Mouse (Mus musculus) brain, adult 2 months (tissue): ENCODE measurements at regions not wholly inside any gene's neighbourhood (a gene's known extent, or its start where the extent isn't known, plus 50 kb on each side); places are given as distances from the start of the nearest gene placed in this dataset.
"Not testable (repeated sequence)": the region's sequence is repeated elsewhere in the genome, so short reads cannot be mapped to it uniquely, and the experiment has no call there.

Source experiments
- DNase-seq: peaks from one replicate; pipeline ENCODE4 v3.0.0; 2011; ENCODE audit warnings: low read depth, low spot score

DNA sequence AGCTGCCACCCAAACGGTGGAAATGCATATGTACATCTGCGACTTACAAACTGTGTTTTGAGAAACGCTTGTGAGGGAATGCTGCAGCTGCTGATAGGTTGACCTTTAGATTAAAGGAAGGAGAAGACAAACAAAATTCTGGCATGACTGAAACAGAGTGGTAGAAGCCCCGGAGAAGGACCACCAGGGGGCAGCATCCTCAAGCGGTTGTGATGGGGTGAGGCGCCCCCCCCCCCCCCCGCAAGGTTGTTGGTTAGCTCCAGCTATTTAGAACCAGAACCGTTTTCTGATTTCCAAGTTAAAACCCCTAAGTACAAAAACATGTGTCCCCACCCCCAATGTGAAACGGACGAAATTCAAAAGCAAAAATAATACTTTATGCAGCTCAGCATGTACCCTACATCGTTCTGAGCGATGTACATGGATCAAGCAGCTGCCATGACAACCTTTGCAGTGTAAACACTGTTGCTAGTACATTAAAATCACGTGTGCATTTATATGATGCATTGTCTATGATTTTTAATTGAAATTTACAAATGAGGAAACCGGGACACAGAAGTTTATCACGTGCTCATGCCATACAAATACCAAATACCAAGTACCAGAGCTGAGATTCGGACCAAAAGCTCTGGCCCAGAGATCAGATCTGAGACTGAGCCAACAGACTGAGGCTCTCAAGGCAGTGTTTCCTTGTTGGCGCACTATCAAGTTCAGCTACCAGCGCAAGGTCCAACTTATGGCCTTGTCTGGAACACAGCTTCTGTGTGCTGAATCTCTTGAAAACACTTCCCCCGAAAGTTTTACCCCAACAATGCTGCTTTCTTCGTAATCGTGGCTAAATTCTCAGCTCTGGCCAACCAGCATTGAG is 100.0 kb upstream of the Ifngr1 start:
- peak; percentile 41 for DNase-seq

DNA sequence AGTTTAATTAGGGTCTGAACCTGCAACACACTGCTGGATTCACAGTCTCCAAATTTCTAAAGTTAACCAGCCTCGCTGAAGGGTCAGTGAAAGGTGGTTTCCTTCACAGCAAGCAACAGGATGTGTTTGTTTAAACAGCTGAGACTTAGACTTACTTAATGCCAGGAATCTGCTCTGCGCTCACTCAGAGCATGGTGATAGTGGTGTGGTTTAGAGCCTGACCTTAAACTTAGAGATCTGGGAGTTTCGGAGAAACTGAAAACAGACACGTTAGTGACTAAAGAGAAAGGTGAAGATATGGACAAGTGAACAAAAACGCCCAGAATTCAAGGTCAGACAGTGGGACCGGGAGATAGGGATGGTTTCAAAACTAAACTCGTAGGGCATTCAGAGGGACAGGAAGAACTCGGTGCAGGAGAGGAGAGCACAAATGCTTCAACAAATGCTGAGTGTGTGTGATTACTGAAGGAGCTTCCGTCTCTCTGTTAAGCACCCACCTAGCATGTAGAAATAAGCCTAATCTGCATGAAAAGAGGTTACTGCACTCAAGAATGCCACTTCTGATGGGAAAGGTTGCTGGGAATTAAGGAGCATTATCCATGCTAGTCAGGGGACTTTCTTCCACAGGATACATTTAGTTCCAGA is 97.2 kb upstream of the Ifngr1 start:
- no peak for DNase-seq

DNA sequence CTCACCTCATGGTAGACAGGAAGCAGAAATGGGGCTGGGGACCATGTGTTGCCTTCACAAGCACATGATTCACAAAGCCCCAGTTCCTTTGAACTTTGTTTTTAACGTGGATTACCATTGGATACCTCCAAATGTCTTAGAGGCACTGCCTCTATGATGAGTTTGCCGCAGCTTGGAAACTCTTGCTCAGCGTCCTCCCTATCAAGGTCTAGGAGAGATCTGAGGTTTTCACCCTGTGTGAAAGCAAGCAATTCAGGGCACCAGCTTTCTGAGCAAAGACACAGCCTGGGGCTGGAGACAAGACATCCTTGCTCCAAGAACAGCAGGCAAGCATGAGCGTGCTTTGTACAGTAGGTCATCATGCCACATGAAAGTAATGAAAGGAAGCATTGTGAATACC is 93.6 kb upstream of the Ifngr1 start:
- DNase-seq = no peak

DNA sequence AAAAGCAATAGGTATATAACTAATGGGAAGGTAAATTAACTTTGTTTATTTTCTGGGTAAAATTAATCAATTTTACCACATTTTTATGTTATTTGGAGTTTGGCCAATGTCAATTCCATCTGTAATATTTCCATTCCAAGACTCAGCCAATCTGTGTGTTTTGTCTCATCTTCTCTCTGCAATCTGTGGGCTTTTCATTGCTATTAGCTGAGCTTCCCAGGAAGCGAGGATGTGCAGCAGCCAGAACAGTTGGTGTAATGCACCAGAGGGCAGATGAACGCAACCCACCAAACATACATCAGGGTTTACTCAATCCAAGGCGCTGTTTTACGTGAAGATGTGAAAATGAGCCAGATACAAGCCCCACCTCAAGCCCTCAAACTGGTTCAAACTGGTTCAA is 88.9 kb upstream of the Ifngr1 start:
- DNase-seq = peak; percentile 16

DNA sequence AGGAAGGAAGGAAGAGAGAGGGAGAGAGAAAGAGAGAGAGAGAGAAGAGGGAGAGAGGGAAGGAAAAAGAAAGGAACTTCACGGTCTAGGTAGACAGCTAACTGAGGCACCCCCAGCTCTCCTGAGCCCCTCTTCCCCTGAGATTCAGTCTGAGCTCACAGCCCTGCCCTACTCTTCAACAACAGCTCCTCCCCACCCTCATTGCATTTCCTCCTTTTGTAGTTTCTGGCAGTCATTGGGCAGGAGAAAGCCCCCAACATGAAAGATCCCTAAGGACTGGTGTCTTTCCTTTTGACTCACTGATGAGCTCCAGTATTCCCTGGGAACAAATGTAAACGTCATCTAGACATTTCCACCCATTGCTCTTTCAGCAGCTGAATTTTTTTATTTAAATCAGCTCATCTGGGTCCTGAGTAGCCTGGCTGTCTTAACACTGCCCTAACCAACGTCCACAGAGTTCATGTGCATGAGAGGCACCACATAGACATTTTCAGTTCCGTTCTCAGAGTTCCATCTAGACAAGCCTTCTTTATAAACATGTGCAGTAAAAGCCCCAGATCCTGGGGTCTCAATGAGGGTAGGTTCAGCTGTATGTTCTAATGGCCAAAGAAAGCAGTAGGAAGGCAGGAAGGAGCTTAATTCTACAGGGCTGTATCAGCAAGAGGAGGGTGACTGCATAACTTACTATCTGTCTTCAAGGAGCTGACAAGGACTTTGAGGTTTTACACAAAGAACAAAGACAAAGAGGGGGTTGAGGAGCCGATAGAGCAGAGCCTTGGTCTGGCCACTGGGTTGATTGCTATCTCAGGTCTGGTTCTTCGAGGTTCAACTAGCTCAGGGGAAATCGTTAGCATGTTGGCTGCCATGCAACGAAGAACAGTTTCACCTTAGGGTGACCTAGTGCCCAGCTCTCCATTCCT is 87.6 kb upstream of the Ifngr1 start:
- DNase-seq = no peak

DNA sequence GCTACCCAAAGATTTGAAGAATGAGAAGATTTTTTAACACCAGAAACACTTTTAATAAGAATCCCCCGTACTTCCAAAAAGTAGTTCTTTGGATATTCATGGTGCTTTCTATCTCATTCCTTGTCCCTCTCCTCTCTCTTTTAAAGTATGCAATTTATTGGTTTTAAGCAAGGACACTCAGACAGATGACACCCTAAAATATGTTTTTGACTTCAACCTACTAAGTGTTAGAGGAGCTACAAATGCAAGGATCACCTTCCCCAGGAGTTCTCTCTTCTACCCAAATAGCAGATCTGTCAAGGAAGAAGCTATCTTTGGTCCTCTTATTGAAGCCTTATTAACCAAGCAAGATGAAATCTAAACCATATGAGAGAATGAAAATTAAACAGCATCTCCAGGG is 86.6 kb upstream of the Ifngr1 start:
- DNase-seq = no peak

DNA sequence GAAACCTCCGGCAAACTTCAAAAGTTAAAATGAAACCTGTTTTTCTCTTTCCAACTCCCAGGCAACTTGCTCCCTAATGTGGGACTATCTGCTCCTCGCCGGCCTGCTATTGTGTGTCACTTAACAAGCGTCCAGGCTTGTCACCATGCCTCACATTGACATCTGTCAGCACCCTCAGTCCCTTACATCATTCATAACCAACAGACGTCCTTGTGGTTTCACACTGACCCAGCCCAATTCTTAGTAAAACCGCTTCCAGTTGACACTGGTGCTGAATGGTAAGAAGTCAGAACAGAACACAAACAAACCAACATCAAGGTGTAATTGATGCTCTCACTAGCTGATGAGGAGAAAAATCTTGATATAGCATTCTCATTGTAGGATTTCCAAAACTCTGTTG is 85.8 kb upstream of the Ifngr1 start:
- no peak for DNase-seq

DNA sequence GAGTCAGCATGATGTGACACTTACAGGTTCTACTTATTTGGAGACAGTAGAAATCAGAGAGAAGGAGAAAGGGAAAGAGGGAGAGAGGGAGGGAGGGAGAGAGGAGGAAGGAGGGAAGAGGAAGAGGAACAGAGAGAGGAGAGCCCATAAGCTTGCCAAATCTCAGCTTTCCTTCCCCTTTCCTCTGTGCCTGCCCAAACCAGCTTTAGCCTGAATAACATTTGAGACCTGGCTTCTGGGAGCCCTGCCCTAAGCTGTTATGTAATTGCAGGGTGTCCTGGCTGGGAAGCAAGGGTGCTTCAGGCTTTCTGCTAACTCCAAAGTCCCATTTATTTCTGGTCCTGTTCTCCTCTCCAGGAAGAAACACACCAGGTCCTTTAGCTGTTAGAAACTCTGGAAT is 85.3 kb upstream of the Ifngr1 start:
- peak; percentile 7 for DNase-seq

DNA sequence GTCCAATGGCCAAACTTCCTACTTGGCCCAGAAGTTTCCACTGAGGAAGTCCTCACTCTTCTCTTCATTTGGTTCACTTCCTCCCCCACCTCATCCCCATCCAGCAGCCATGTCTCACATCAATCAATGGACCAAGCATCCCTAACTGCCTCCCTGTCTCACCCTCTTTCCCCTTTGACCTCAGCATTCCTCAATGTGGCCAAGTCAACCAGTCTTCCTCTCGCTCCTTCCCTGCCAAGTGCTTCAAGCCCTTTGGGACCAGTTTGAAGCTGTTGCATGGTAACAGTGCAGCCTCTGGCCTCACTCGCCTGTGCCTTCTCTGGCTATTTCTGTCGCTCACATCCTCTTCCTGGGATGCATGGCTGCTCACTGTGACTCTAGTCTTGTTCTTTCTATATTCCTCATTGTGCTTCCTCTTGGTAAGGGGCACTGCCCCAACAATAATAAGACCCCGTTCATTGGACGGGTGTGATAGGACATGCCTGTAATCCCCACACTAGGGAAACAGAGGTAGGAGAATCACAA is 83.5 kb upstream of the Ifngr1 start:
- no peak for DNase-seq

- no peak for DNase-seq
Measured at GRCm38 (mm10) chr10:19510047-19510446, 81.7 kb upstream of the Ifngr1 start.

- DNase-seq = not testable (repeated sequence)
Measured at GRCm38 (mm10) chr10:19514366-19514765, 77.4 kb upstream of the Ifngr1 start.

DNA sequence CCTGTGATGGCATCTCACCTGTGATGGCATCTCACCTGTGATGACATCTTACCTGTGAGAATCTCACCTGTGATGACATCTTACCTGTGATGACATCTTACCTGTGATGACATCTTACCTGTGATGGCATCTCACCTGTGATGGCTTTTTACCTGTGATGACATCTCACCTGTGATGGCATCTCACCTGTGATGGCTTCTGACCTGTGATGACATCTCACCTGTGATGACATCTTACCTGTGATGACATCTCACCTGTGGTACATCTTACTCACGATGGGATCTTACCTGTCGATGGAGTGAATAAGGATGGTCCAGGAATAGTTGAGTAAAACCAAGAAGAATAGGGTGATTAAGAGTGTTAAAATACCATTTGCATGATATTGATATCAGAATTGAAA is 76.9 kb upstream of the Ifngr1 start:
- no peak for DNase-seq

DNA sequence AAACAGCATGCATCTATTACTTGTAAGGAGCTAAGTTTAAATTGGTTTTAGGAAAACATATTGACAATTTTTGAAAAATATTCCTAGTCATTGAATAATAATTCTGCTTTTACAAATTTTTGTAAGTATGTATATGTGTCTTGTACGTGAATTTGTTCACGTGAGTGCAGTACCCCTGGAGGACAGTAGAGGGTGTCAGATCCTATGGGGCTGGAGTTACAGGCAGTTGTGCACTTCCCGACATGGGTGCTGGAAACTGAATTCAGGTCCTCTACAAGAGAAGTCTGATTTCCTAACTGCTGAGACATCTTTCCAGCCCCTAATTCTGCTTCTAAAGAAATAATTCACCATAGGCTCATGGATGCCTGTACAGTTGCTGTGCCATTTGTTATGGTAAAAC is 75.7 kb upstream of the Ifngr1 start:
- no peak for DNase-seq

- DNase-seq = no peak
Measured at GRCm38 (mm10) chr10:19517093-19517492, 74.7 kb upstream of the Ifngr1 start.

DNA sequence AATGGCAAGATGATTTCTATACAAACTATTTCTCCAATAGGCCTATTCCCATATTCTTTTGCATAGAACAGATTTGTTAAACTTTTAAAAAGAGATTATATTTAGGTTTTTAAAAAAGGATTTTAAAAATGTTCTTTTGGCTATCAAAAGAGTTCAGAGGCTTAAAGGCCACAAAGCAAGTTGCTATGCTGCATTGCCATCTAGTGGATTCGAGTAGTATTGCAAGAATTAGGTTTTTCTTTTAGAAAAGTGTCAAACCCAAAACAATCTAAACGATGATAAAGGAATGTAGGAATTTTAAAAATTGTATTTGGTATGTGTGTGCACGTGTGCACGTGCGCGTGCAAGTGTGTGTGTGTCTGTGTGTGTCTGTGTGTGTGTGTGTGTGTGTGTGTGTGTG is 73.0 kb upstream of the Ifngr1 start:
- peak; percentile 47 for DNase-seq

DNA sequence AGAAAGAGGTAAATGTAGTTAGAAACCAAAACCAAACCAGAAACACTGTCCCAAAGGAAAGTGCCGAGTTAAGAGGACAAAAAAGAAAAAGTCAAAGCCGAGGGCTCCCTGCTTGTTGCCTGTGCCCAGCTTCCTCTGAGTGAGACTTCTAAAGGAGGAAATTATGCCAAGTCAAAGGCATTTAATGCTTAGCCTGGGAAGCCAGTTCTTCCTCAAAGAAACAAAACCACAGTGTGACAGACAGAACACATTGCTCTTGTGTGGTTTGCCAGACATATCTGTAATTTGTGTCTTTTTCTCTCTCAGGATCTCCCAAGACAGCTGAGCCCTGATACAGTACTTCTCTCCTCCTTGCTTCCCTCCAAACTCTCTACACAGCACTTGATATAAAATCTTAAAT is 69.6 kb upstream of the Ifngr1 start:
- DNase-seq = peak; percentile 12

DNA sequence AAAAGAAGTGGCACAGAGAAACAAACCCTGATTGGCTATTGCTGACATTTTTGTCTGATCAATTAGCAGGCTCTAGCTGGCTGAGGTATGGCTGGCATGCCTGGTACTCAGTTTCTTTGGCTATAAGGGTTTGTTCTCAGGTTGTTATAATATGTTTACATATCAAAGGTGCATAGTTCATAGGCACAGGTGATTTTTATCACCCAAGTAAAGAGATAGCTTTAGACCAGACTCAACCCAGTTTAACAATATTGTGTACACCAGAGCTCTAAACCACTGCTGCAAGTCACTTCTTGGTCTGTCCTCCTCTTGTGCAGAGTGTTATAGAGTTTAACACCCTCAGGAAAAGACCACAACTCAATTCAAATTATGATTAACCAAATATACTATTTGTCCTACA is 65.8 kb upstream of the Ifngr1 start:
- DNase-seq = no peak

DNA sequence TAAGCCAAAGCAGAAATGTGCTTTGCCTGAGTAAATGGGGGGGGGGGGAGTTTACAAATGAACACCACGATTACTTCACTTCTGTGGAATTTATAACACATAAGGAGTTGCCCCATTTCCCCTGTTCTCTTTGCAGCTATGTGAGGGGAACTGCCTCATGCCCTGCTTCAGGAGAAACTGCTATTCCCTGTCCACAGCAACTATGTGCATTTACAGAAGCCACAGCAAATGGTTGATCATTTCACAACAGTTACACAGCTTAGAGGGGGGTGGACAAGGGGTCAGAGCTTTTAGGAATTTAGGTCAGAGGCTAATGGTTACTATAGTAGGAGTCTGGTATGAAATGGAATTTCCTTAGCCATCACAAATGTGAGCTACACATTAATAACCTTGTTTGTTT is 65.4 kb upstream of the Ifngr1 start:
- DNase-seq = no peak

DNA sequence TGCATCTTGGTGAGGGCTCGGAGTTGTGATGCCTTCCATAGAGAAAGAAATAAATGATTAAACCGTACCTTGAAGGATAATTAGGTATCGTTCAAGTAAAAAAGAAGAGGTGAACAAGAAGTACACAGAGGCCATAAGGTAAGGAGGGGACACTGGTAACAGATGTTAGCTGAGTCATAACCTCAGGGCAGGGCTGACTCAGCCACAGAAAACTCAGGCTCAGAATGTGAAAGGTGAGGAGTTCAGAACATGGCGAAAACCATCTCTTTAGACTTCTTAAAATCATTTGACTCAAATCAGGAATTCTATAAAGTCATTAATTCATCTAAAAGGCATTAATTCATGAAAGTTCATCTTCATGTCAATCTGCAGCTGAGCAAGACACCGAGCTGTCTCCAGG is 62.1 kb upstream of the Ifngr1 start:
- no peak for DNase-seq

- DNase-seq = no peak
Measured at GRCm38 (mm10) chr10:19530056-19530455, 61.7 kb upstream of the Ifngr1 start.

- no peak for DNase-seq
Measured at GRCm38 (mm10) chr10:19531452-19531851, 60.3 kb upstream of the Ifngr1 start.

GRCm38 (mm10) chr10:19532790-19533189 is 59.0 kb upstream of the Ifngr1 start:
- no peak for DNase-seq
